Mouse (Mus musculus) erythroblast, embryonic 14.5 days (primary cell): Measurements from ENCODE around the gene Hsp90aa1.

Source experiments
- GATA1 ChIP-seq: IDR thresholded peaks from 2 replicates; pipeline ENCODE4 v1.6.1; 2012; ENCODE audit warnings: low read length, inconsistent platforms, mixed read lengths
- TAL1 ChIP-seq: IDR thresholded peaks from 3 replicates; pipeline ENCODE4 v1.6.1; 2012; ENCODE audit warnings: low read length, inconsistent platforms, mixed read lengths

GRCm38 (mm10) chr12:110681878-110682277 is 20.6 kb downstream of the Hsp90aa1 start:
- TF ChIP-seq TAL1 (no peak), GATA1 (no peak)
